Mouse (Mus musculus) CD8-positive naive resting alpha-beta T cell, adult 57 days (primary cell): ENCODE results near the gene Tnnc2. TPM values are rescaled to one million over a fixed set of nuclear protein-coding genes. Genes with fewer than 3 reads are reported as not detected.

Source experiments
- total RNA-seq: library from RNA; stranded (reverse); gene quantifications from one replicate; pipeline ENCODE4 v1.2.4, GENCODE M21; 2023

The Tnnc2 gene
- total RNA-seq: not detected

DNA sequence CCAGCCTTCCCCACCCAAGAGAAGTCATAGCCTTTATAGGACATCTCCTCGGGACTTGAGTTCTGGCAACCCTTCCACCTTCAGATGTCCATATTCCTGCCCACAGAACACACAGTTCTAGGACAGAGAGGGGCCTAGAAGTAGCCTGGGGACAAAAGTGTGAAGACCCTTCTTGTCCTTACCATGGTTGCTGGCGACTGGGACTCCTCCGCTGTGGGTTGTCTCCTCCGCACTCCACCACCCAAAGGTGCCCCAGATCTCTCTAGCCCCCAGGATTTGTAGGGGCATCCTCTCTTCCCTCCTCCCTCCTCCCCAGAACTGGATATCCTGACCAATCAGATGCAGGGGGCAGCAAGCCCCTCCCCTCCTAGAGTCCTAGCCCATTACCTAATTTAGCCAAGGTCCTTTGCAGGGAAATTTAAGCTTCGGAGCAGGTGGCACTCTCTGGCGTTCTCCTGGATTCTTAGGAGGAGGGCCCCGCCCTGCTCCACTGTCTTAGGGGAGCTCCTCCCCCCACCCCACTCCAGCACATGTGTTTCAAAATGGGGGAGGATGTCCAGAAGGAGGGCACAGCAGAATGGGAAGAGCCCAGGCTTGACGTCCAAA lies at the start of gene Tnnc2:
TSS of gene Tnnc2 (minus strand) at position 487 of the 606 bp plus-strand sequence.

DNA sequence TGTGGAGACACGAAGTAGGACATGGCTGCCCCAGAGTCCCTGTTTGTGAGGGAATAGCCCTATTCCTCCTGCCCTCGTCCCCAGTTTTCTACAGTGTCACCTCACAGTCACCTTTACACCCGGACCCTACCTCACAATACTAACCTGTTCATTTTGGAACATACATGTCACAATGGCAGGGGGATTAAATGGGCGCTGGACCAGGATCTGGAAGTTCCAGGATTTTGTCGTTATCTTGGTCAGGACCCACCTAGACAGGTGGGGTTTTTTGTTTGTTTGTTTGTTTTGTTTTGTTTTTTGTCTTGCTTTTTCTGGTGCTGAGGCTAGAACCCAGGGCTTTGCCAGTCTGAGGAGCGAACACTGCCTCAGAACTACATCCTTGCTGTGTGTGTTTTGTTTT lies 48.7 kb upstream of the Tnnc2 start, which contains the start of gene Spata25:
TSS of gene Spata25 (minus strand) at position 101 of the 400 bp plus-strand sequence.

DNA sequence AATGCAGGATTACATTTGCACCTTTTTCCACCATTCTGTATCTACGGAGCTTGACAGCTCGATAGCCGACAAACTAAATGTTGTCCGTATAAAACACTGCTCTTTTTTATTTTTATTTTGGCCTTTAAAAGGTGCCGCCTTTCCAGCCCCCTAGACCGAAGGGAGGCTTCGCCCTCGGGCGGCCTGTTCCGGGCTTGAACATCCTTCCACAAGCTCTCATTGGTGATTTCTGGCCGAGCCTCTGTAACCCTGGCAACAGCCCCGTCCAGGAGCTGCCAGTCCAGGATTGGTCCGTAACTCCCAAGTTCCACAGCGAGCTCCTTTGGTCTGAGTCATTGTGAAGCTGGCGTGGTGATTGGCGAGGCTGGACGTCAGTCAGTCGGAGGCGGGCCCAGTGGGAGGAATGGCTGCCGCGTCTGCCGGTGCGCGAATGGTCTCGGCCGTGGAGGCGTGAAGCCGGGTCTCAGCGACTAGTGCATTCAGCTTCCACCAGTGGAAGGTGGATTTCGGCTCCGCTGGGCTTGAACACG lies 42.9 kb upstream of the Tnnc2 start, which contains the start of gene Zswim1:
TSS of gene Zswim1 (plus strand) at position 51 of the 530 bp plus-strand sequence.

DNA sequence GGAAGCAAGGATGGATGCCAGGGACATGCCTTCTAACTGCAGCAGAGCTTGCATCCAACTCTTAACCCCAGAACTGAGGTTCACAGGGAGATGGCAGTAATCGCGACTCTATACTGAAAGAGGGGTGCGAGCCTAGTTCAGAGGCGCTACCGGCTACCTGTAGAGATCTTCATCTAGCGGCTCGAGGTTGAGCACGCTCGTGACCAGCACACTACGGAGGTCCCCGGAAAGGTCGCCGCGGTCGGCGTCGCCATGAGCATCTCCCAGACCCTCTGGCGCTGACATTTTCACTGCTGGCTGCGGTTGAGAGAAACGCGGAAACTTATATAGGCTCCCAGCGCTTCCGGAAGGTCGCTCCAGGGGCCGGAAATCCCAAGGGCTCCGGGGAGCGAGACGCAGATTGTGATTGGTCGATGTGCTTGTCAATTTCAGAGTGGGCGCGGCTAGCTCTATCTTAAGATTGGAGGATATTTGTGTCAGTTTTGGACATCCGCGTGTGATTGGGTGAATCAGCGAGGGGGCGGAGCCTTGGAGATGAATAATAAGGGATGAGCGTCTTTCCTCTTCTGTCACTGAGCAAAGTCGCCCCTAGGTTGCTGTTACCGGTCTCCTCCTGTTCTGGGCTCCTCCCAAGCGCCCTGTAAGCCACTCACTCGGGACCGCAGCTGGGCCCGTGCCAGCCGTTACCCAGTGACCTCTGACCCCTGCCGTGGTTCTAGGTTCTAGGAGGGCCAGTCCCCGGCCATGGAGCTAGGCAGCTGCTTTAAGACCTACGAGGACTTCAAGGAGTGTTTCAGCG lies 25.0 kb upstream of the Tnnc2 start, which contains the start of the genes Acot8 and Zswim3:
TSS of gene Acot8 (minus strand) at position 350 of the 799 bp plus-strand sequence.
TSS of gene Zswim3 (plus strand) at position 566 of the 799 bp plus-strand sequence.

DNA sequence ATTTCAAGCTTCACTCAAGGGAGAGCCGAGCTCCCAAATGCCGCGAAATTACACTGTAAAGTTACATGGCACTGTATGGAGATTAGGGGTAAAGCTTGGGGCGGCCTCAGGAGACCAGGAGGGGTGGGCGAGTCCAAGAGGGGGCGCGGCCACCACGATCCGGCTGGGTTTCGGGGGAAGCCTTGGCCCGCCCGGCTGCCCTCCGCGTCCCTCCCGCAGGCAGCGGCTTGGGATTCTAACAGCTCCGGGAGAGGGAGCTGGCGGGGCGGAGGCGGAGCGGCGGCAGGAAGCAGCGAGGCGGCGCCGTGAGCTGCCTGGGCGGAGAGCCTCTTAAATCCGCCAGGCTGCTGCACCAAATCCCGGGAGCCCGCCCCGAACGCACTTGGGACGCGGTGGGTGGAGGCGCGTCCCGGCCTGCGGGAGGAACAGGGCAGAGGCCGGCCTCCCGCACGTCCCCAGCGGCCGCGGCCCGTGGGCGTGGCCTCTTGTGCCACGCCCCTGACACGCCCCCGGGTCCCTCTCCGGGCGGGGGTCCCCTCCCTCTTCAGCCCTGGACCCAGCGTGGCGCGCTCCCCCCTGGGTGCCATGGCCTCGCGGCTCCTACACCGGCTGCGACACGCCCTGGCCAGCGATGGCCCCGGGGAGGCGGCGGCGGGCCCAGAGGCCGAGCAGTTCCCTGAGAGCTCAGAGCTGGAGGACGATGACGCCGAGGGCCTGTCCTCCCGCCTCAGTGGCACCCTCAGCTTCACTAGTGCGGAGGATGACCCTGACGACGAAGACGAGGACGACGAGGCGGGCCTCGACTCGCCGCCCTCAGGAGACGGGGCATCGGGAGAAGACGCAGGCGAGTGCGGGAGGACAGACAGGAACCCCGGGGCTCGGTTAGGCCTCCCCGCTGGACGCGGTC lies 6.0 kb upstream of the Tnnc2 start, which contains the start of gene Snx21:
TSS of gene Snx21 (plus strand) at position 343 of the 907 bp plus-strand sequence.

DNA sequence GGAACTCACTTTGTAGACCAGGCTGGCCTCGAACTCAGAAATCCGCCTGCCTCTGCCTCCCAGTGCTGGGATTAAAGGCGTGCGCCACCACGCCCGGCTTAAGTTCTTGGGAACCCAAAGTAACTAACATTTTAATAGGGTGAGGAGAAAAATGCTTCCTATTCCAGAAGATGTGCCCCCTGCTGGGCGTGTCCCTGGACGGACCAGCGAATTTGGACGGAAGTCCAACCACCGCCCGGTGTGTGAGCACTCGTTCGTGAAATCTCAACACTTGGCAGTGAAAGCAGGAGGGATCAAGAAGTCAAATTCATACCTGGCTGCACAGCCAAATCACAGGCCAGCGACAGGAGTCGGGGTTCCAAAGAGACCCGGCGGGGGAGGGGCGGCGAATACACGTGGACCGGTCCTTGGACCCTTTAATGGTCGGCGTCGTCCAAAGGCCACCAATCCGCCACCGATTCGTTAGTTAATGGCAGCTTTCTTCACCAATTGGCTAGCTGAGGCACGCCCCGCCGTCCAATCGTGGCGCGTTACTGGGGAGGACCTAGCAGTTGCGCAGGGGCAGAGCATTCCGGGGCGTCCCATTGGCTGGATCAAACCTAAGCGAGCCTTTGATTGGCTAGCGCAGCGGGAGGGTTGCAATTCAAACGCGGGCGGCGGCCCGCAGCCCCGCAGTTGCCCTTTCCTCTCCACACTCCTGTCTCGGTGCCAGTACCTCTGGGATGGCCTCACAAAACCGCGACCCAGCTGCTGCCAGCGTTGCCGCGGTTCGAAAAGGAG lies 10.3 kb downstream of the Tnnc2 start, which contains the start of gene Ube2c:
TSS of gene Ube2c (plus strand) at position 641 of the 780 bp plus-strand sequence.

DNA sequence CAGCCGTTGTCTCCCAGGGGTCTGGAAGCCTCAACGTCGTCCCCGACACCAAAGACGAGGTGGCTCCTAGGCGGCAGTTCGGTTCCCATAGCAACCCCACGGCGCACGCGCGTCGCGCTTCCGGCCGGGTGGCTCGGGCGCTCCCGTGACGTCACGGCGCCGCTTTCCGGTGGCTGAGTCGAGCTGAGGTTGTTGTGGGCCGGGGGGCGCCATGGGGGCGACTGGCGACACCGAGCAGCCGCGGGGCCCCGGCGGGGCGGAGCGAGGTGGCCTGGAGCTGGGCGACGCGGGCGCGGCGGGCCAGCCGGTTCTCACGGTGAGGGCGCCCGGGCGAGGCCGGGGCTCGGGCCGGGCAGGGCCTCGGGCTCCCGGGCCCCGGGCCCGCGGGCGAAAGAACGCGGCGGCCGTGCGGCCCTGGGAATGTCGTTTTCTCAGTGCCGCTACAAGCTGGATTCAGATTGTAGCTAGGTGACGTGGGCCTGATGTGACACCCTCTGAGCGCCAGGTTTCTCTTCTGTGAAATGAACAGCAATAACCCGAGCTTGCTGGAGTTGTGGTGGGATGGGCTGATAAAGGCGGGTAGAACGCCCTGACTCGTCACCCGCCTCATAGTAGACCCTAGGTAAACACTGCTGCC lies 33.8 kb downstream of the Tnnc2 start, which contains the start of the genes Wfdc3 and Dnttip1:
TSS of gene Wfdc3 (minus strand) at position 89 of the 637 bp plus-strand sequence.
TSS of gene Dnttip1 (plus strand) at position 141 of the 637 bp plus-strand sequence.

Other genes with a start within 250 kb of the Tnnc2 start
- gene Wfdc2, start 217.6 kb downstream of the Tnnc2 start, total RNA-seq: not detected
- not detected for gene Spint3, start 206.5 kb downstream of the Tnnc2 start, total RNA-seq
- not detected for gene Wfdc6a, start 194.5 kb downstream of the Tnnc2 start, total RNA-seq
- gene Eppin, start 186.4 kb downstream of the Tnnc2 start, total RNA-seq: not detected
- gene Wfdc6b, start 166.4 kb downstream of the Tnnc2 start, total RNA-seq: not detected
- gene Wfdc8, start 166.3 kb downstream of the Tnnc2 start, total RNA-seq: not detected
- not detected for gene Wfdc16, start 141.2 kb downstream of the Tnnc2 start, total RNA-seq
- gene Wfdc10, start 123.9 kb downstream of the Tnnc2 start, total RNA-seq: not detected
- gene Wfdc9, start 123.4 kb downstream of the Tnnc2 start, total RNA-seq: not detected
- gene Wfdc11, start 105.9 kb downstream of the Tnnc2 start, total RNA-seq: not detected
- not detected for gene Wfdc13, start 94.9 kb downstream of the Tnnc2 start, total RNA-seq
- gene Spint4, start 81.5 kb downstream of the Tnnc2 start, total RNA-seq: not detected
- gene Spint5, start 64.7 kb downstream of the Tnnc2 start, total RNA-seq: not detected
- gene Wfdc3, start 34.0 kb downstream of the Tnnc2 start, total RNA-seq: not detected
- 43.0 TPM for gene Dnttip1, start 34.0 kb downstream of the Tnnc2 start, total RNA-seq
- not detected for gene Ube2c, start 10.1 kb downstream of the Tnnc2 start, total RNA-seq
- gene Snx21, start 5.9 kb upstream of the Tnnc2 start, total RNA-seq: 0.70 TPM
- 60.3 TPM for gene Acot8, start 24.9 kb upstream of the Tnnc2 start, total RNA-seq
- gene Zswim3, start 25.1 kb upstream of the Tnnc2 start, total RNA-seq: 3.5 TPM
- gene Zswim1, start 42.7 kb upstream of the Tnnc2 start, total RNA-seq: 7.7 TPM
- not detected for gene Spata25, start 48.6 kb upstream of the Tnnc2 start, total RNA-seq
- gene Ctsa, start 52.9 kb upstream of the Tnnc2 start, total RNA-seq: 133 TPM
- 1.7 TPM for gene Neurl2, start 53.5 kb upstream of the Tnnc2 start, total RNA-seq
- gene Pltp, start 77.7 kb upstream of the Tnnc2 start, total RNA-seq: 5.5 TPM
- 117 TPM for gene Pcif1, start 99.3 kb upstream of the Tnnc2 start, total RNA-seq
- 54.1 TPM for gene Zfp335, start 131.8 kb upstream of the Tnnc2 start, total RNA-seq
- gene Mmp9, start 160.8 kb upstream of the Tnnc2 start, total RNA-seq: 1.3 TPM
- gene Slc12a5, start 180.8 kb upstream of the Tnnc2 start, total RNA-seq: 0.46 TPM